Mouse (Mus musculus) embryonic facial prominence, embryonic 14.5 days (tissue): ENCODE measurements at regions not wholly inside any gene's neighbourhood (a gene's known extent, or its start where the extent isn't known, plus 50 kb on each side); places are given as distances from the start of the nearest gene placed in this dataset.

Experiments
- ATAC-seq: fragments of 200-750 bp; cut with Nextera tagmentation; 2 replicates; pipeline ENCODE4 v1.8.0; 2017; ENCODE audit warnings: low read depth, moderate number of reproducible peaks, moderate TSS enrichment
- DNase-seq: peaks from one replicate; pipeline ENCODE4 v3.0.0-alpha.2; 2015; ENCODE audit warnings: low spot score
- H3K27ac ChIP-seq: fragments of 300-500 bp; sonication (generic); replicated peaks from 2 replicates; pipeline ENCODE4 v1.5.1; 2014; ENCODE audit warnings: low read depth, mild to moderate bottlenecking, low read length, moderate library complexity
- H3K27me3 ChIP-seq: fragments of 300-500 bp; sonication (generic); replicated peaks from 2 replicates; pipeline ENCODE4 v1.6.1; 2014; ENCODE audit warnings: low read length; ENCODE audit not compliant: control insufficient read depth, insufficient read depth
- H3K36me3 ChIP-seq: fragments of 300-500 bp; sonication (generic); 2 replicates; pipeline ENCODE4 v1.6.1; 2014; ENCODE audit warnings: low read length, mixed read lengths; ENCODE audit not compliant: control insufficient read depth, insufficient read depth
- H3K4me1 ChIP-seq: fragments of 300-500 bp; sonication (generic); 2 replicates; pipeline ENCODE4 v1.6.1; 2014; ENCODE audit warnings: antibody characterized with exemption, low read length; ENCODE audit not compliant: control insufficient read depth, insufficient read depth
- H3K4me2 ChIP-seq: fragments of 300-500 bp; sonication (generic); 2 replicates; pipeline ENCODE4 v1.6.1; 2014; ENCODE audit warnings: low read depth, mild to moderate bottlenecking, low read length, moderate library complexity, mixed read lengths
- H3K4me3 ChIP-seq: fragments of 300-500 bp; sonication (generic); 2 replicates; pipeline ENCODE4 v1.5.1; 2014; ENCODE audit warnings: low read depth, mild to moderate bottlenecking, low read length
- H3K9ac ChIP-seq: fragments of 300-500 bp; sonication (generic); 2 replicates; pipeline ENCODE4 v1.6.1; 2014; ENCODE audit warnings: low read depth, mild to moderate bottlenecking, low read length, moderate library complexity, mixed read lengths
- H3K9me3 ChIP-seq: fragments of 300-500 bp; sonication (generic); 2 replicates; pipeline ENCODE4 v1.6.1; 2016; ENCODE audit warnings: low read length; ENCODE audit not compliant: control insufficient read depth
- WGBS: fragments of 180-500 bp; shearing (Covaris S2); extraction: QIAGEN DNeasy Blood & Tissue Kit; methylation state at CpG from one replicate; pipeline ENCODE4 v1.1.7; 2014; 5-methylcytosine and 5-hydroxymethylcytosine counted together

DNA sequence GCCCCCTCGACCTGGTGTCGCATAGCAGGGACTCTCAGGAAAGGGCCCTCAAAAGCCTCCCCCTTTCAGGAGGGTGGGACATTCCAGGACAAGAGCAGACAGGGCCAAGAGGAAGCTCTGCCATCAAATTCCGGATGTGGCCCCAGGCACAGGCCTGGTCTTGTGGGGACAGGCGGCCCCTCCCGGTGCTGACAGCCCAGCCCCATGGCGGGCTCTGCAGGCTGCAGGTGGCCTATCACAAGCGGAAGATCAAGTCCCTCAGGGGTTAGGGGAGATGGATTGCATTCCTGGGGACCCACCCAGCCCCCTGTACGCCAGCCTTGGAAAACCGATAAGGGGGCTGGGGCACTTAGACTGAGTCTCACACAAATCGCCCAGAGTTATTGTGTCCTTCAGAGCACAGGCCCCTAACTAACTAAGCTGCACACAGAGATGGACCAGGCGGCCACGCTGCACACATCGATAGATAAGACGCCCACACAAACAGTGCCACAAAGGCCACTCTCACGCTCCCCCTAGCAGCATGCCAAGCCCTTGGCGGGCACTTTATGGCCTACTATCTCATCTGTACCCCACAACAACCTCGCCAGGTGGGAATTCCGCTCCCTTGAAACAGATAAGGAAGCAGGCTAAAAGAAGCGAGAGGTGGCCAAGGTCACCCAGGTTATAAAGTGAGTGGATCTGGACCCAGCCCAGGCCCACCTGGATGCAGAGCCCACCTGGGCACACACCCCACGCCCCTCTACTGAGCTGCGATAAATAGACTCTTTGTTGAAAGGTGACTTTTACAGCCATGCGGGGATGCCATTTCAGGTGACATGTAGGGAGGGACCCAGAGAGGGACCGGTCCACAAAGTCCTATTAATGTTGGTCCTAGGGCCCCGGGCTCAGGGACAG lies 55.5 kb downstream of the Gm5294 start:
- H3K4me3 ChIP-seq, result no peak overlapping the region
- H3K9ac ChIP-seq, result no peak overlapping the region
- no peak overlapping the region for H3K4me2 ChIP-seq
- H3K27me3 ChIP-seq, result no peaks in the 10 kb centered on the region
- H3K27ac ChIP-seq, result peak overlapping the region; percentile 48
- 59% methylated on average over 24 of the region's 24 CpGs for WGBS
- peaks cover 4% of the 10 kb centered on the region; the same call in 1 of the 2 replicates for H3K4me1 ChIP-seq
- ATAC-seq (peak; percentile 80), DNase-seq (peak; percentile 84)
- H3K9me3 ChIP-seq, result no peaks in the 10 kb centered on the region
- H3K36me3 ChIP-seq, result no peaks in the 10 kb centered on the region

GRCm38 (mm10) chr5:138881649-138882226 lies 61.9 kb downstream of the Gm5294 start:
- H3K9me3 ChIP-seq, result no peaks in the 10 kb centered on the region
- H3K27me3 ChIP-seq, result no peaks in the 10 kb centered on the region
- ATAC-seq (0 out of 2 replicates have a peak, but pooled peaks have one; percentile 34), DNase-seq (peak; percentile 54)
- no peak overlapping the region for H3K4me2 ChIP-seq
- WGBS, result 53% methylated on average over 9 of the region's 9 CpGs
- H3K4me3 ChIP-seq, result no peak overlapping the region
- peaks cover 4% of the 10 kb centered on the region; the same call in 1 of the 2 replicates for H3K4me1 ChIP-seq
- no peak overlapping the region for H3K27ac ChIP-seq
- H3K9ac ChIP-seq, result no peak overlapping the region
- H3K36me3 ChIP-seq, result no peaks in the 10 kb centered on the region

DNA sequence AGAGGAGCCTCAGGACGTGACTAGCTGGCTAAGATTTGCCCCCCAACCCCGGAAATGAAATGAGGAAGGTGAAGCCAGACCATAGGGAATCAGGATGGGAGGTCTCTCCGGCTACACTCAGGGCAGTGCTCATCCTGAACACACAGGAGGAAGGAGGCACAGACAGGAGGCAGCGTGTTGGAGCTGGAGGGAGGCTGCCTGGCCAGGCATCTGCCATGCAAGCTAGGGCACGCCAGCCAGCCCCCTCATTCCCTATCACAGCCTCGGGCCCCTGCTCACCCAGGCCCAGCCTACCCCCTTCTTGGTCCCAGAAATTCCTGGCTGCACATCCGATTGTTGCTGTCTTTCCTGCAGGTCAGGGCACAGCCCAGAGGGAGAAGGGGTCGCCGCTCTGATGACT lies 63.7 kb downstream of the Gm5294 start:
- 57% methylated on average over 9 of the region's 9 CpGs for WGBS
- Histone ChIP-seq H3K4me1 (peaks cover 4% of the 10 kb centered on the region; the same call in 1 of the 2 replicates), H3K27me3 (no peaks in the 10 kb centered on the region), H3K4me2 (no peak overlapping the region), H3K9me3 (no peaks in the 10 kb centered on the region), H3K4me3 (no peak overlapping the region), H3K36me3 (no peaks in the 10 kb centered on the region), H3K9ac (no peak overlapping the region), H3K27ac (no peak overlapping the region; the same call in 1 of the 2 replicates)
- DNase-seq (peak; percentile 53), ATAC-seq (peak; percentile 67)

DNA sequence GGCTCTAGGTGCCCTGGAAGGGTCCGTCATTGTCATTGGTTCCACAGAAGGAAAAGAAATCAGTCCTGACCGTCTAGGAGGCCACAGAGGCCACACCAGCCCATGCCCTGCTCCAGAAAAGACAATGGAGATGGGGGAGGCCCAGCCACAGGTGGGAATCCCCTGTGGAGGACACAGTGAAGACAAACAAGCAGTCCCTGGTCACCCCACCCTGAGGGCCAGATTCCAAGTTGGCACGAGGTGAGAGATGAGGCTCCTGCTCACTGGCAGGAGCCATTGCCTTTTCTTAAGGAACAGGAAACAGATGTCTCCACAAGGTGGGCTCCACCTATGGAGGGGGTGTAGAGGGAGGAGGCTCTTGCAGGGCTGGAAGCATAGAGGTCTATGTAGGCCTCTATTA lies 66.0 kb downstream of the Gm5294 start:
- DNase-seq (no peak), ATAC-seq (no peak)
- no peak overlapping the region for H3K9ac ChIP-seq
- no peak overlapping the region for H3K4me3 ChIP-seq
- peaks cover 4% of the 10 kb centered on the region; the same call in 1 of the 2 replicates for H3K4me1 ChIP-seq
- H3K9me3 ChIP-seq, result no peaks in the 10 kb centered on the region
- H3K36me3 ChIP-seq, result no peaks in the 10 kb centered on the region
- no peaks in the 10 kb centered on the region for H3K27me3 ChIP-seq
- H3K4me2 ChIP-seq, result no peak overlapping the region
- no peak overlapping the region for H3K27ac ChIP-seq
- WGBS, result 64% methylated on average over 3 of the region's 3 CpGs

DNA sequence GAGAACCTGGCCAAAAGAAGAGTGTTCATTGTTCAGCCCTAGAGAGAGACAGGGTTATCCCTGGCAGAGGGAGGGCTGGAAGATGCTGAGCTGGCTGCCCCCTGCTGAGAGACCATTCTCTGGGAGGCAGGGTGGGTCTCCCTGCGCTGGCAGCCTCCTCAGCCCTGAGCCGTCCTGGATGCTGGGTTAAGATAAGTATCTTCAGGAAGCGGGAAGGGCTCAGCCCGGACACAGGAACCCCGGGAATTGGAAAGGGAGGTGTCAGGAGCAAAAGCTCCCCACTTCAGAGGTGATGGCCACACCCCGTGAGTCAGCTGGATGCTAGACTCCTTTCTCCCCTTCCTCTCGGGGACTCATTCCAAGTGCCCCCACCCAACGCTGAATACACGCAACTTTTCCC lies 68.9 kb downstream of the Gm5294 start:
- no peaks in the 10 kb centered on the region for H3K27me3 ChIP-seq
- no peak overlapping the region for H3K27ac ChIP-seq
- H3K9me3 ChIP-seq, result no peaks in the 10 kb centered on the region
- ATAC-seq (no peak), DNase-seq (no peak)
- H3K9ac ChIP-seq, result no peak overlapping the region
- H3K36me3 ChIP-seq, result no peaks in the 10 kb centered on the region
- no peaks in the 10 kb centered on the region for H3K4me1 ChIP-seq
- H3K4me2 ChIP-seq, result no peak overlapping the region
- 63% methylated on average over 9 of the region's 9 CpGs for WGBS
- H3K4me3 ChIP-seq, result no peak overlapping the region

GRCm38 (mm10) chr5:138889760-138890159 lies 69.9 kb downstream of the Gm5294 start:
- Histone ChIP-seq H3K9ac (no peak overlapping the region), H3K27ac (no peak overlapping the region), H3K4me3 (no peak overlapping the region), H3K4me1 (no peaks in the 10 kb centered on the region), H3K36me3 (no peaks in the 10 kb centered on the region), H3K4me2 (no peak overlapping the region), H3K9me3 (no peaks in the 10 kb centered on the region), H3K27me3 (no peaks in the 10 kb centered on the region)
- no peak for ATAC-seq
- no peak for DNase-seq
- 77% methylated on average over 5 of the region's 5 CpGs for WGBS

DNA sequence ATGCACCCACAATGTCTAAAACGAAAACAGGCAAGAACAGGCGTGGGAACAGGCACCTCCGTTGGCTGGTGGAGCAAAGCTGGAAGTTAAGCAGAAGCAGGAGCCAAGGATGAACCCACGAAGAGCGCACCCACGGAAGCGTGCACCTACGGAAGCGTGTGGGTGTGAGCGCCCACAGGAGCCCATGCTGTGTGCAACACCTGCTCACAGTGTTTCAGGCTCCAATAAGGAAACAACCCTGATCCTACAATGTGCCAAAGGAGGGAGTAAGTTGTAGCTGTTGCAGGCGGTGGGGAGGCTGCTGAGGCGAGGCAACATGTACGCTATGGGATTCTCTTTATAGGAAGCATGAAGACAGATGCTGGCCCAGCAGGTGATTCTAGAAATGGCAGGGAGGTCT lies 74.6 kb downstream of the Gm5294 start:
- no peaks in the 10 kb centered on the region for H3K9me3 ChIP-seq
- ATAC-seq (no peak), DNase-seq (no peak)
- no peak overlapping the region for H3K4me2 ChIP-seq
- no peaks in the 10 kb centered on the region for H3K36me3 ChIP-seq
- no peak overlapping the region for H3K9ac ChIP-seq
- 89% methylated on average over 13 of the region's 13 CpGs for WGBS
- H3K4me1 ChIP-seq, result peaks cover 11% of the 10 kb centered on the region; the same call in 1 of the 2 replicates
- no peak overlapping the region for H3K4me3 ChIP-seq
- H3K27me3 ChIP-seq, result no peaks in the 10 kb centered on the region
- H3K27ac ChIP-seq, result no peak overlapping the region

DNA sequence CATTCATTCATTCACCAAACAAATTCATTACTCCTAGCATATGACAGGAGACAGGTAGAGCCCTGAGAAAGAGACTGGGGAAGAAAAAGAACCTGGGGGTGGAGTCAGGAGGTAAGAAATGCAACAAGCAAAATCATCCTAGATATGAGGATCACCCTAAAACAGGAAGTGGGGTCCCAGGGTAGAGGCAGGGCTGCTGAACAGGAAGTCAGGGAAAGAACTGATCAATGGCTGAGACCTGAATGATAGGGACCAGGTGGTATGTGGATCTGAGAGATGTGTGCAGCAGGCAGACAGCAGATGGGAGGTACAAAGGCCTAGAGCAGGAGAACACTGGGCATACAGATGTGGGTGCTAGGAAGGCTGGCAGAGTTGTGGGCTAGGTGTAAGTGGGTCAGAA lies 77.4 kb downstream of the Gm5294 start:
- Histone ChIP-seq H3K4me2 (no peak overlapping the region), H3K4me3 (no peak overlapping the region), H3K4me1 (peaks cover 11% of the 10 kb centered on the region; the same call in 1 of the 2 replicates), H3K27me3 (no peaks in the 10 kb centered on the region), H3K36me3 (no peaks in the 10 kb centered on the region), H3K9ac (no peak overlapping the region), H3K9me3 (no peaks in the 10 kb centered on the region), H3K27ac (no peak overlapping the region)
- ATAC-seq (no peak), DNase-seq (no peak)
